Mouse (Mus musculus): ENCODE measurements at regions not wholly inside any gene's neighbourhood (a gene's known extent, or its start where the extent isn't known, plus 50 kb on each side); places are given as distances from the start of the nearest gene placed in this dataset.

GRCm38 (mm10) chr5:45154936-45155335 is 295.1 kb downstream of the Qdpr start:
- TF ChIP-seq CTCF (IDR thresholded peaks at IDR 0.05; ENCODE audit: borderline replicate concordance, insufficient read depth, low read length) (no peak), POLR2A (IDR thresholded peaks at IDR 0.05; ENCODE audit: low read depth, low read length) (no peak)
- no peak overlapping the region for H3K27ac ChIP-seq (ENCODE audit: insufficient read depth, low read length)
- H3K4me1 ChIP-seq (ENCODE audit: control insufficient read depth, insufficient read depth, low read length): no peaks in the 10 kb centered on the region
- no peak overlapping the region for H3K4me3 ChIP-seq (ENCODE audit: insufficient read depth, low read length)

GRCm38 (mm10) chr5:45144186-45144585 is 305.9 kb downstream of the Qdpr start:
- H3K4me1 ChIP-seq (ENCODE audit: control insufficient read depth, insufficient read depth, low read length): no peaks in the 10 kb centered on the region
- TF ChIP-seq POLR2A (IDR thresholded peaks at IDR 0.05; ENCODE audit: low read depth, low read length): no peak
- TF ChIP-seq CTCF (IDR thresholded peaks at IDR 0.05; ENCODE audit: borderline replicate concordance, insufficient read depth, low read length): no peak
- H3K4me3 ChIP-seq (ENCODE audit: insufficient read depth, low read length): no peak overlapping the region
- H3K27ac ChIP-seq (ENCODE audit: insufficient read depth, low read length): no peak overlapping the region

GRCm38 (mm10) chr5:45137198-45137973 is 312.6 kb downstream of the Qdpr start:
- TF ChIP-seq POLR2A (IDR thresholded peaks at IDR 0.05; ENCODE audit: low read depth, low read length): no peak
- TF ChIP-seq CTCF (IDR thresholded peaks at IDR 0.05; ENCODE audit: borderline replicate concordance, insufficient read depth, low read length): no peak
- H3K4me3 ChIP-seq (ENCODE audit: insufficient read depth, low read length): no peak overlapping the region
- peak overlapping the region; percentile 41 for H3K27ac ChIP-seq (ENCODE audit: insufficient read depth, low read length)
- H3K4me1 ChIP-seq (ENCODE audit: control insufficient read depth, insufficient read depth, low read length): no peaks in the 10 kb centered on the region

- Histone ChIP-seq H3K4me1 (ENCODE audit: control insufficient read depth, insufficient read depth, low read length) (no peaks in the 10 kb centered on the region), H3K27ac (ENCODE audit: insufficient read depth, low read length) (peak overlapping the region; percentile 41), H3K4me3 (ENCODE audit: insufficient read depth, low read length) (no peak overlapping the region)
- no peak for TF ChIP-seq POLR2A (IDR thresholded peaks at IDR 0.05; ENCODE audit: low read depth, low read length)
- TF ChIP-seq CTCF (IDR thresholded peaks at IDR 0.05; ENCODE audit: borderline replicate concordance, insufficient read depth, low read length): no peak
Measured at GRCm38 (mm10) chr5:45136696-45137095, 313.3 kb downstream of the Qdpr start.

- no peak for TF ChIP-seq POLR2A (IDR thresholded peaks at IDR 0.05; ENCODE audit: low read depth, low read length)
- no peak for TF ChIP-seq CTCF (IDR thresholded peaks at IDR 0.05; ENCODE audit: borderline replicate concordance, insufficient read depth, low read length)
- Histone ChIP-seq H3K4me1 (ENCODE audit: control insufficient read depth, insufficient read depth, low read length) (peaks cover 6% of the 10 kb centered on the region; the same call in 1 of the 2 replicates), H3K27ac (ENCODE audit: insufficient read depth, low read length) (peak overlapping the region; percentile 42), H3K4me3 (ENCODE audit: insufficient read depth, low read length) (no peak overlapping the region)
Measured at GRCm38 (mm10) chr5:45127971-45128370, 322.1 kb downstream of the Qdpr start.

- H3K4me1 ChIP-seq (ENCODE audit: control insufficient read depth, insufficient read depth, low read length): no peaks in the 10 kb centered on the region
- no peak overlapping the region for H3K4me3 ChIP-seq (ENCODE audit: insufficient read depth, low read length)
- H3K27ac ChIP-seq (ENCODE audit: insufficient read depth, low read length): no peak overlapping the region
- TF ChIP-seq POLR2A (IDR thresholded peaks at IDR 0.05; ENCODE audit: low read depth, low read length) (no peak), CTCF (IDR thresholded peaks at IDR 0.05; ENCODE audit: borderline replicate concordance, insufficient read depth, low read length) (no peak)
Measured at GRCm38 (mm10) chr5:45121751-45122280, 322.3 kb upstream of the Ldb2 start.

GRCm38 (mm10) chr5:45119757-45120156 is 320.3 kb upstream of the Ldb2 start:
- H3K27ac ChIP-seq (ENCODE audit: insufficient read depth, low read length): no peak overlapping the region
- TF ChIP-seq POLR2A (IDR thresholded peaks at IDR 0.05; ENCODE audit: low read depth, low read length) (no peak), CTCF (IDR thresholded peaks at IDR 0.05; ENCODE audit: borderline replicate concordance, insufficient read depth, low read length) (no peak)
- H3K4me3 ChIP-seq (ENCODE audit: insufficient read depth, low read length): no peak overlapping the region
- H3K4me1 ChIP-seq (ENCODE audit: control insufficient read depth, insufficient read depth, low read length): no peaks in the 10 kb centered on the region

GRCm38 (mm10) chr5:45111246-45111645 is 311.8 kb upstream of the Ldb2 start:
- TF ChIP-seq POLR2A (IDR thresholded peaks at IDR 0.05; ENCODE audit: low read depth, low read length) (no peak), CTCF (IDR thresholded peaks at IDR 0.05; ENCODE audit: borderline replicate concordance, insufficient read depth, low read length) (no peak)
- Histone ChIP-seq H3K4me1 (ENCODE audit: control insufficient read depth, insufficient read depth, low read length) (no peaks in the 10 kb centered on the region), H3K4me3 (ENCODE audit: insufficient read depth, low read length) (no peak overlapping the region), H3K27ac (ENCODE audit: insufficient read depth, low read length) (no peak overlapping the region)

- no peak overlapping the region for H3K4me3 ChIP-seq (ENCODE audit: insufficient read depth, low read length)
- no peak overlapping the region for H3K27ac ChIP-seq (ENCODE audit: insufficient read depth, low read length)
- TF ChIP-seq CTCF (IDR thresholded peaks at IDR 0.05; ENCODE audit: borderline replicate concordance, insufficient read depth, low read length) (no peak), POLR2A (IDR thresholded peaks at IDR 0.05; ENCODE audit: low read depth, low read length) (no peak)
- H3K4me1 ChIP-seq (ENCODE audit: control insufficient read depth, insufficient read depth, low read length): no peaks in the 10 kb centered on the region
Measured at GRCm38 (mm10) chr5:45110797-45111196, 311.3 kb upstream of the Ldb2 start.

GRCm38 (mm10) chr5:45105236-45105816 is 305.8 kb upstream of the Ldb2 start:
- H3K4me1 ChIP-seq (ENCODE audit: control insufficient read depth, insufficient read depth, low read length): no peaks in the 10 kb centered on the region; the same call in 1 of the 2 replicates
- no peak overlapping the region for H3K27ac ChIP-seq (ENCODE audit: insufficient read depth, low read length)
- no peak overlapping the region for H3K4me3 ChIP-seq (ENCODE audit: insufficient read depth, low read length)
- TF ChIP-seq CTCF (IDR thresholded peaks at IDR 0.05; ENCODE audit: borderline replicate concordance, insufficient read depth, low read length) (no peak), POLR2A (IDR thresholded peaks at IDR 0.05; ENCODE audit: low read depth, low read length) (no peak)

All from embryonic fibroblast, embryonic 13.5 days (primary cell).